Mouse (Mus musculus) hindbrain, embryonic 13.5 days (tissue): ENCODE measurements around the gene Ubash3b. TPM values are rescaled to one million over a fixed set of nuclear protein-coding genes. Genes with fewer than 3 reads are reported as not detected.
A peak's percentile ranks its signal among the peaks of the same experiment; 100 is the strongest.

Source experiments
- ATAC-seq: fragments of 200-750 bp; cut with Nextera tagmentation; 2 replicates; pipeline ENCODE4 v1.8.0; 2017; ENCODE audit warnings: moderate TSS enrichment; ENCODE audit not compliant: low FRiP score
- H3K27ac ChIP-seq: fragments of 300-500 bp; sonication (generic); 2 replicates; pipeline ENCODE4 v1.5.1; 2015; ENCODE audit warnings: inconsistent platforms, mild to moderate bottlenecking, moderate library complexity
- H3K27me3 ChIP-seq: fragments of 300-500 bp; sonication (generic); 2 replicates; pipeline ENCODE4 v1.6.1; 2015; ENCODE audit warnings: mild to moderate bottlenecking, inconsistent platforms
- H3K36me3 ChIP-seq: fragments of 300-500 bp; sonication (generic); 2 replicates; pipeline ENCODE4 v1.6.1; 2015; ENCODE audit warnings: mild to moderate bottlenecking, inconsistent platforms
- H3K4me1 ChIP-seq: fragments of 300-500 bp; sonication (generic); replicated peaks from 2 replicates; pipeline ENCODE4 v1.6.1; 2015; ENCODE audit warnings: inconsistent platforms
- H3K4me2 ChIP-seq: fragments of 300-500 bp; sonication (generic); 2 replicates; pipeline ENCODE4 v1.6.1; 2015; ENCODE audit warnings: inconsistent platforms, mild to moderate bottlenecking, moderate library complexity
- H3K4me3 ChIP-seq: fragments of 300-500 bp; sonication (generic); 2 replicates; pipeline ENCODE4 v1.5.1; 2015; ENCODE audit warnings: mild to moderate bottlenecking, inconsistent platforms
- H3K9ac ChIP-seq: fragments of 300-500 bp; sonication (generic); 2 replicates; pipeline ENCODE4 v1.6.1; 2015; ENCODE audit warnings: mild to moderate bottlenecking, inconsistent platforms
- H3K9me3 ChIP-seq: fragments of 300-500 bp; sonication (generic); 2 replicates; pipeline ENCODE4 v1.6.1; 2016; ENCODE audit warnings: inconsistent platforms
- WGBS: fragments of 180-500 bp; shearing (Covaris S2); methylation state at CpG from one replicate; pipeline ENCODE4 v1.1.7; 2015; 5-methylcytosine and 5-hydroxymethylcytosine counted together
- polyA plus RNA-seq: library from polyadenylated mRNA; unstranded; fragments of >200 nt; fragmentation: Nextera tagmentation; extraction: Ambion mirVana; gene quantifications from 2 replicates; pipeline ENCODE4 v1.2.1, GENCODE M21; 2015

The Ubash3b gene
- polyA plus RNA-seq, 1 experiment from 2014 or later, result 18.2 TPM

DNA sequence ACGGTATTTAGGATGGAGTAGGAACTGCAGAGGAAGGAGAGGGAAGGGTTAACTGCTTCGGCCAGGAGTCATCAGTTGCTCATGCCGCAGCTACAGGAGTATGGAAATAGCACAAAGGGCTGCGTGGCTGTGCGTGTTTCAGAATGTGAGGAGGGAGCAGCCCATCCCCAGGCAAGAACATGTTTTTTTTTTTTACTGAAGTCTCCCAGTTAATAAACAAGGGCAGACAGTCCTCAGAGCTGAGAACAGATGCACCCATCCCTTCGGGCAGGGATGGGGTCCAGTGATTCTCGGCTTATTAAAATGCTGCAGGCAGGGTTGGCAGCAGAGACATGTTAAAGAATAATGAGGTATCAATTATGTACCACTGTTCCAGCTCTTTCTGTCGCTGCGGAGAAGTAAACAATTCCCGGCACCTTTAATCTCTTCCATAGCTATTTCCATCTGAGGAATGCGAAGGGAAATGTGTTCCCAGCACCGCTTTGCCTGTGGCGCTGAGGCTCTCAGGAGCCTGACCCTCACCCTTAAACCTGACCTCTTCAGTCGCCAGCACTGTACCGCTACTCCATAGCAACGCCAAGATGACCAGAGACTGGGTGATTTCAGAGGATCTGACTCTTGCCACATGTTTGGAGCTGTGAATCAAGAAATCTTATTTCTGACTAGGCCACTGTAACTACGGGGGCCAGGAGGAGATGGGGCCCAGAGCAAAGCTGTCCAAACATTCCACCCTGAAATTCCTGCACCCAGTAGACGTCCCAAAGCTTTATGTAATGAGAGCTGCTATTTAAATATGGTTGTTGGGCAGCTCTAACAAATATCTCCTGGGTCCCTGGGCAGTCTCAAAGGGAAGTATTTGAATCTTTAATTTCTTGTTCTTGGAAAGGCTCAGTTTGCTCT lies 129.7 kb downstream of the Ubash3b start:
- peak overlapping the region; percentile 47; the same call in 1 of the 2 replicates for H3K9ac ChIP-seq

GRCm38 (mm10) chr9:41029827-41030226 lies 131.7 kb downstream of the Ubash3b start:
- Histone ChIP-seq H3K9ac (no peak overlapping the region), H3K27ac (no peak overlapping the region), H3K36me3 (peaks cover 29% of the 10 kb centered on the region), H3K4me1 (peaks cover 35% of the 10 kb centered on the region), H3K27me3 (no peaks in the 10 kb centered on the region), H3K4me3 (no peak overlapping the region), H3K9me3 (no peaks in the 10 kb centered on the region), H3K4me2 (no peak overlapping the region)
- no peak for ATAC-seq
- WGBS, result 80% methylated on average over 6 of the region's 6 CpGs

More for the DNA sequence above, 129.7 kb downstream of the Ubash3b start:
- ATAC-seq, result peak; percentile 61
- Histone ChIP-seq H3K4me3 (no peak overlapping the region), H3K9me3 (no peaks in the 10 kb centered on the region), H3K4me1 (peaks cover 35% of the 10 kb centered on the region), H3K27me3 (no peaks in the 10 kb centered on the region), H3K36me3 (peaks cover 30% of the 10 kb centered on the region), H3K27ac (peak overlapping the region; percentile 86), H3K4me2 (peak overlapping the region; percentile 33)
- 31% methylated on average over 18 of the region's 18 CpGs for WGBS

DNA sequence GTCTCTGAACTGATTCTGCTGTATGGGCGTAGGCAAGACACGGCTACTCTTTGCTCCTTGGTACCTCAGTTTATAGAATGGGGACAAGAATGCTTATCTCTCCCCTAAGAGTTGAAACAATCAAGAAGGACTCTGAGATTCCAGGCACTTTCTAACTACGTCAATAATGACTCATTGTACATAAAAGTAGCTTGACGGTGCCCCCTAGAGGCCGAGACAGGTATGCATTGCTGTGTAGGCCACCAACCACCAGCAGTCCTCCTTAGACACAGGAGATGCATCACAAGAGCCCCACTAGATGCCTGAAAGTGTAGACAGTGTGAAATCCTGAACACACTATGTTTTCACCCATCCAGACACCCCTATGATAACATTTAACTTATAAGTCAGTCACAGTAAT lies 133.0 kb downstream of the Ubash3b start:
- Histone ChIP-seq H3K27me3 (no peaks in the 10 kb centered on the region), H3K9me3 (no peaks in the 10 kb centered on the region), H3K4me1 (peaks cover 23% of the 10 kb centered on the region), H3K4me3 (no peak overlapping the region), H3K36me3 (peaks cover 38% of the 10 kb centered on the region), H3K9ac (no peak overlapping the region), H3K27ac (no peak overlapping the region), H3K4me2 (no peak overlapping the region)
- WGBS, result 47% methylated on average over 5 of the region's 5 CpGs
- no peak for ATAC-seq

DNA sequence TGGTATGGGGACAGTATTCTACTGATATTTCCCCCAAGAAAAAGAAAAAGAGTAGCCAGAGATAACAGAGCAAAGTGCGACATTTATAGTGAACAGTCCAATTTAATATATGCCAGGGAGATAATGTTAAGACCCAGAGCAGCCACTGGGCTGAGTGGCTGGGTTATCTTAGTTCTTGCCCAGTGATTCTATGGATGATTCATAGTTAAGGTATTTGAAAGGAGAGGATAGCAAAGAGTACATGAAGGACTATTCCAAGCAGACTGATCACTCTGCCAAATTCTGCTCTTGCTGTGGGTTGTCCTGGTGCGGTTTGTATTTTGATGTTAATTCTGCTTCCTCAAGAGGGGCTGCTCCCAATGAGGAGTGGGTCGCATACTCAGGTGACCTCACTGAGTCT lies 139.8 kb downstream of the Ubash3b start:
- no peak overlapping the region for H3K27ac ChIP-seq
- WGBS, result 70% methylated on average over 3 of the region's 3 CpGs
- H3K4me3 ChIP-seq, result no peak overlapping the region
- H3K9me3 ChIP-seq, result no peaks in the 10 kb centered on the region
- no peak overlapping the region for H3K4me2 ChIP-seq
- H3K36me3 ChIP-seq, result peaks cover 65% of the 10 kb centered on the region
- H3K4me1 ChIP-seq, result no peaks in the 10 kb centered on the region
- H3K27me3 ChIP-seq, result no peaks in the 10 kb centered on the region
- no peak overlapping the region for H3K9ac ChIP-seq
- ATAC-seq, result no peak

DNA sequence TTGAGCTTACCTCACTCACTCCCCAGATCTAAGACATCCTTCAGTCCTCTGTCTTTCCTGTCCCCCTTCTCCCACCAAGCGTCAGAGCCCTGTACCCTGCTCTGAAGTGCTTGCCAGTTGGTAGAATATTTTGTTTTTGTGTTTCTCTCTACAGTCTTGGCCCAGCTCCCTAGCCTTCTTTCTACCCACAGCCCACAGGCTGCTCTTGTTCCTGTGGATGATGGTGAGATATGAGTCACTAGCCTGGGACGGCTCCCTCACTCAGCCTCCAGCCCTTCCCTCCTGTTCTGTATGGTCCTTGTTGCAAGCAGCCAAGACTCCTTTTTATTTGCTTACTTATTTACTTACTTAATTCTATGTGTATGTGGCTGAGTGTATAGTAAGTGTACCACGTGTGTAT lies 141.0 kb downstream of the Ubash3b start:
- Histone ChIP-seq H3K4me1 (no peaks in the 10 kb centered on the region), H3K4me3 (no peak overlapping the region), H3K9ac (no peak overlapping the region), H3K4me2 (no peak overlapping the region), H3K36me3 (peaks cover 62% of the 10 kb centered on the region), H3K27me3 (no peaks in the 10 kb centered on the region), H3K9me3 (no peaks in the 10 kb centered on the region), H3K27ac (no peak overlapping the region)
- 88% methylated on average over 3 of the region's 3 CpGs for WGBS
- ATAC-seq, result no peak

DNA sequence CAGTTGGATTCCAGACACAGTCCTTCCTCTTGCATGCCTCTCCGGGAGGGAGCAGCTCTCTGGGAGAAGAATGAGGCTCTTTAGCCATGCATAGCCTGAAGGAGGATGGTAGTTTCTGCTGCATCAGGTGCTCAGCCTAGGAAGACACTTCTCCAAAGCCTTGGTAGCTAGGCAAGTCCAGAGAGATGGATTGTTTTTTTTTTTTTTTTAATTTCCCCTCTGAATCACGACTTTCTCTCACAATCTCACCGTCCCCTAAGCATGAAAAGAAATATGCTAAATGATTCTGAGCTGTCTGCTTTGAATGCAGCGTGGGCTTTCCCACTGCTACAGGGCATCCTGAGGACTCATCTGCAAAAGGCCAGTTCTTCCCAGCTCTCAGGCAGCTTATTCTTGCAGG lies 147.0 kb downstream of the Ubash3b start:
- Histone ChIP-seq H3K4me3 (no peak overlapping the region), H3K27me3 (no peaks in the 10 kb centered on the region), H3K9ac (no peak overlapping the region), H3K27ac (peak overlapping the region; percentile 88), H3K9me3 (no peaks in the 10 kb centered on the region), H3K4me2 (no peak overlapping the region), H3K4me1 (peaks cover 35% of the 10 kb centered on the region), H3K36me3 (peaks cover 27% of the 10 kb centered on the region)
- ATAC-seq, result no peak
- WGBS, result 12% methylated on average over 4 of the region's 4 CpGs

GRCm38 (mm10) chr9:41012456-41012855 lies 149.0 kb downstream of the Ubash3b start:
- no peak for ATAC-seq
- H3K27me3 ChIP-seq, result no peaks in the 10 kb centered on the region
- peaks cover 13% of the 10 kb centered on the region for H3K36me3 ChIP-seq
- peak overlapping the region; percentile 8; the same call in 1 of the 2 replicates for H3K4me2 ChIP-seq
- H3K4me1 ChIP-seq, result peaks cover 35% of the 10 kb centered on the region
- H3K27ac ChIP-seq, result peak overlapping the region; percentile 88
- H3K4me3 ChIP-seq, result no peak overlapping the region
- no peaks in the 10 kb centered on the region for H3K9me3 ChIP-seq
- 32% methylated on average over 5 of the region's 5 CpGs for WGBS
- no peak overlapping the region for H3K9ac ChIP-seq

GRCm38 (mm10) chr9:41011512-41012436 lies 149.7 kb downstream of the Ubash3b start:
- WGBS, result 19% methylated on average over 13 of the region's 13 CpGs
- Histone ChIP-seq H3K4me2 (peak overlapping the region; percentile 8; the same call in 1 of the 2 replicates), H3K4me1 (peaks cover 35% of the 10 kb centered on the region), H3K27ac (peak overlapping the region; percentile 88), H3K4me3 (no peak overlapping the region), H3K9ac (no peak overlapping the region), H3K36me3 (peaks cover 9% of the 10 kb centered on the region; the same call in 1 of the 2 replicates), H3K9me3 (no peaks in the 10 kb centered on the region), H3K27me3 (no peaks in the 10 kb centered on the region)
- peak; percentile 89 for ATAC-seq

- H3K9me3 ChIP-seq, result no peaks in the 10 kb centered on the region
- H3K4me2 ChIP-seq, result no peak overlapping the region
- WGBS, result 3% methylated on average over 1 of the region's 1 CpGs
- no peaks in the 10 kb centered on the region for H3K36me3 ChIP-seq
- peaks cover 23% of the 10 kb centered on the region for H3K4me1 ChIP-seq
- no peak overlapping the region for H3K4me3 ChIP-seq
- H3K27me3 ChIP-seq, result no peaks in the 10 kb centered on the region
- ATAC-seq, result no peak
- H3K27ac ChIP-seq, result no peak overlapping the region
- H3K9ac ChIP-seq, result no peak overlapping the region
These were observed 153.7 kb downstream of the Ubash3b start for GRCm38 (mm10) chr9:41007785-41008184.

GRCm38 (mm10) chr9:41004415-41004814 lies 157.1 kb downstream of the Ubash3b start, which contains the start of gene Crtam:
Gene Crtam (minus strand): TSS chr9:41004628.
- no peaks in the 10 kb centered on the region; the same call in 1 of the 2 replicates for H3K4me1 ChIP-seq
- no peak within 1 kb of the TSS for H3K4me3 ChIP-seq
- WGBS, result 70% methylated on average over 4 of the region's 4 CpGs
- ATAC-seq, result no peak
- H3K36me3 ChIP-seq, result no peaks in the 10 kb centered on the region
- H3K27ac ChIP-seq, result no peak within 1 kb of the TSS
- no peak within 1 kb of the TSS for H3K4me2 ChIP-seq
- H3K27me3 ChIP-seq, result no peaks in the 10 kb centered on the region
- no peak within 1 kb of the TSS for H3K9ac ChIP-seq
- no peaks in the 10 kb centered on the region for H3K9me3 ChIP-seq

DNA sequence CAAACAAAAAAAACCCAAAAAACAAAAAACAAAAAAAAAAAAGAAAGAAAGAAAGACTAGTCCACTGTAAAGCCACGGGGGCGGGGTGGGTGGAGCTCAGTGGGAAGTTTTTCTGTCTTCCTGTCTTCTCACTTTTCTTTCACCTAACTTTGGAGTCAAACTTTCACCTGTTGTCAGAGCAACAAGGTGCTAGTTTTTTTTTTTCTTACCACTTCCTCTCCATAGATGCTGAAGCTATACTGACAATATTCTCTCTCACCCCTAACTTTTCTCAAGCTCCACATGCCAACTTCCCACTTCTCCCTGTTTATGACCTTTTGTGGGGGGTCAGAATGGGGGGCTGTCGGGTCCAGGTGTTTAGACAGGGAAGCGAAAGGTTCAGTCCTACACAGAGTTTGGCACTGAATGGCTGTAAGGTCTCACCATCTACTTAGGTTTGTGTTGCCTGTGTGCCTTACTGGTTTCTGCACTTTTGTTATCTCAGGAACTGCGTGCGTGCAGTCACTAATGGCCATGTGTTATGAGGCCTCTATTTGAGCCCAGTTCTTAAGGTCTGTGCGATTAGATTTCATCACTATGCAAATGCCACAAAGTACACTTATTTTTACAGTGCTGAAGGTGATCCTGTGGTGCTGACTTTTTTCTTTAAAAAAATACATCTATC lies 164.2 kb downstream of the Ubash3b start:
- Histone ChIP-seq H3K4me2 (no peak overlapping the region), H3K9ac (no peak overlapping the region), H3K4me3 (no peak overlapping the region), H3K4me1 (no peaks in the 10 kb centered on the region; the same call in 1 of the 2 replicates), H3K27ac (no peak overlapping the region), H3K9me3 (no peaks in the 10 kb centered on the region), H3K27me3 (no peaks in the 10 kb centered on the region), H3K36me3 (no peaks in the 10 kb centered on the region)
- ATAC-seq, result no peak
- WGBS, result 93% methylated on average over 7 of the region's 7 CpGs

GRCm38 (mm10) chr9:40994075-40994474 lies 167.4 kb downstream of the Ubash3b start:
- Histone ChIP-seq H3K4me3 (no peak overlapping the region), H3K4me2 (no peak overlapping the region), H3K27me3 (no peaks in the 10 kb centered on the region), H3K9me3 (no peaks in the 10 kb centered on the region), H3K9ac (no peak overlapping the region), H3K4me1 (peaks cover 5% of the 10 kb centered on the region), H3K27ac (no peak overlapping the region), H3K36me3 (no peaks in the 10 kb centered on the region)
- ATAC-seq, result no peak
- 82% methylated on average over 5 of the region's 5 CpGs for WGBS
